Mouse (Mus musculus) hindbrain, embryonic 15.5 days (tissue): Measurements from ENCODE around the gene Ckap2l. TPM values are rescaled to one million over a fixed set of nuclear protein-coding genes. Genes with fewer than 3 reads are reported as not detected.

Experiments used
- ATAC-seq: fragments of 200-750 bp; cut with Nextera tagmentation; 2 replicates; pipeline ENCODE4 v1.8.0; 2017; ENCODE audit warnings: low read depth, moderate number of reproducible peaks, moderate TSS enrichment; ENCODE audit not compliant: low FRiP score
- H3K27ac ChIP-seq: fragments of 300-500 bp; sonication (generic); replicated peaks from 2 replicates; pipeline ENCODE4 v1.5.1; 2015; ENCODE audit warnings: mild to moderate bottlenecking, inconsistent platforms
- H3K27me3 ChIP-seq: fragments of 300-500 bp; sonication (generic); 2 replicates; pipeline ENCODE4 v1.6.1; 2015; ENCODE audit warnings: control low read depth, inconsistent platforms
- H3K36me3 ChIP-seq: fragments of 300-500 bp; sonication (generic); 2 replicates; pipeline ENCODE4 v1.6.1; 2015; ENCODE audit warnings: control low read depth, inconsistent platforms
- H3K4me1 ChIP-seq: fragments of 300-500 bp; sonication (generic); replicated peaks from 2 replicates; pipeline ENCODE4 v1.6.1; 2015; ENCODE audit warnings: control low read depth, inconsistent platforms
- H3K4me2 ChIP-seq: fragments of 300-500 bp; sonication (generic); 2 replicates; pipeline ENCODE4 v1.6.1; 2015; ENCODE audit warnings: moderate library complexity, mild to moderate bottlenecking, inconsistent platforms
- H3K4me3 ChIP-seq: fragments of 300-500 bp; sonication (generic); 2 replicates; pipeline ENCODE4 v1.5.1; 2015; ENCODE audit warnings: mild to moderate bottlenecking, inconsistent platforms
- H3K9ac ChIP-seq: fragments of 300-500 bp; sonication (generic); 2 replicates; pipeline ENCODE4 v1.6.1; 2015; ENCODE audit warnings: inconsistent platforms
- H3K9me3 ChIP-seq: fragments of 300-500 bp; sonication (generic); 2 replicates; pipeline ENCODE4 v1.6.1; 2016; ENCODE audit warnings: control low read depth, inconsistent platforms
- WGBS: fragments of 180-500 bp; shearing (Covaris S2); methylation state at CpG from one replicate; pipeline ENCODE4 v1.1.7; 2015; 5-methylcytosine and 5-hydroxymethylcytosine counted together
- polyA plus RNA-seq: library from polyadenylated mRNA; unstranded; fragments of >200 nt; fragmentation: Nextera tagmentation; extraction: Ambion mirVana; gene quantifications from 2 replicates; pipeline ENCODE4 v1.2.1, GENCODE M21; 2015

Ckap2l gene
- polyA plus RNA-seq, 1 experiment from 2014 or later = 10.6 TPM

DNA sequence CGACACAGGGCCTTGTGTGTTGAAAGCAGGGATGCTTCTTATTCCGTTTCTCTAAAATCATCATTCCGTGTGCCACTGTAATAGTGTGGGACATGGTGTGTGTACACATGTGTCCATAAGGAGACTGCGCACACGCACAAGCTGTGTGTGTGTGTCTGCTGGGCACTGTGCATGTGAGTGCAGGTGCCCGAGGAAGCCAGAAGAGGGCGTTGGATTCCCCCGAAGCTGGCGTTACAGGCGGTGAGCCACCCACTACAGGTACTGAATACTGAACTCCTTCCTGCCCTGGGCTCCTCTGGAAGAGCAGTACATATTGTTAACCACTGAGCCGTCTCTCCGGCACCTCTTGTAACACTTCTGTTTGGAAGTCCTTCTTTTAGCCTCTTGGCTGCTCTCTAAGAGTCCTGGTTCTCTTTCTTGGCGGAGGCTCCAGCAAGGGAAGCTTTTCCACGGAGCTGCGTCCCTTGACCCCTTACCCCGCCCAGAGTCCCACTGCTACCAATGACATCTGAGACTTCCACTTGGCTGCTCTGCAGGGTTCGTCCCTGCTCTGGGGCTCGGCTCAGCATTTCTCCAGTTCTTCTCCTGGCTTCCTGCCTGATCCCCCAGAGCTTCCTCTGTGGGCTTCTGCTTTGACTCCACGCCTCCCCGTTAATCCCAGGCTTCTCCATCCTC lies 52.4 kb downstream of the Ckap2l start:
- no peaks in the 10 kb centered on the region for H3K36me3 ChIP-seq
- H3K9ac ChIP-seq = no peak overlapping the region
- no peak overlapping the region for H3K4me2 ChIP-seq
- no peaks in the 10 kb centered on the region for H3K27me3 ChIP-seq
- 80% methylated on average over 20 of the region's 20 CpGs for WGBS
- no peak for ATAC-seq
- H3K4me1 ChIP-seq = no peaks in the 10 kb centered on the region
- H3K9me3 ChIP-seq = no peaks in the 10 kb centered on the region
- H3K27ac ChIP-seq = no peak overlapping the region
- no peak overlapping the region for H3K4me3 ChIP-seq

DNA sequence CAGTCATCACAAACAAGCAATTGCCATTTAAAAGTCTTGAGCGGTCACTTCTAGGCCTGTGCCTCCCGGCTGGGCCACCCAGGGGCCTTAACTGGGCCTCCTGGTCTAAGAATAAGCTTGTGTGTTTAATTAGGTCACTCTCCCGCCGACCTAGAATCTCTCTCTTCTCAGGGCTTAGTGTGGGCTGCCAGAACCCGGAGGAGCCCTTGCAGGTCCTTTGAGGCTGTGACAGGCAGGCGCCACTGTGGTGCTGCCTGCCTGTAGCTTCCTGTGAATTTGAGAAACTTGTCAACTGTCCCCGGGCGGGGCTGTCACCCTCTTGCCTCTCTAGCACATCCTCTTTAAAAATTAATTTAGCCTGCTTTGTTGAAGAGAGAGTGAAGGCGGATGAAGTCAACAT lies 53.2 kb downstream of the Ckap2l start:
- Histone ChIP-seq H3K9ac (no peak overlapping the region), H3K4me2 (no peak overlapping the region), H3K27me3 (no peaks in the 10 kb centered on the region), H3K4me3 (no peak overlapping the region), H3K27ac (no peak overlapping the region), H3K36me3 (no peaks in the 10 kb centered on the region), H3K4me1 (no peaks in the 10 kb centered on the region), H3K9me3 (no peaks in the 10 kb centered on the region)
- no peak for ATAC-seq
- 53% methylated on average over 9 of the region's 9 CpGs for WGBS

DNA sequence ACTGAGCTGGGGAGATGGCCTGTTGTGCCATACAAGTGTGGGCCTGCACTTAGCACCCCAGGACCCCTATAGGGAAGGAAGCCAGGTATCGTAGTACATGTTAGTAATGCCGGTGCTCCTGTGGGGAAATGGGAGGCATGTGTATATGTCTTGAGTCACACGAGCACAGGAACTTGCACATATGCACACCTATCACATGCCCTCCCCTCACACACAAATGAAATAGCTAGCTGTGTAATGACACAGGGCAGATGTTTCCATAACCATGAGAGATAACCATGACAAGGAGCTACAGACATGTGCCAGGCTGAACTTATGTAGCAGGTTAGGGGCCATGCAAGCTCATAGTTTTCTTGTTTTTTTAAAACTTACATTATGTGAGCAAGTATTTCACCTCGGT lies 54.0 kb downstream of the Ckap2l start:
- Histone ChIP-seq H3K27me3 (no peaks in the 10 kb centered on the region), H3K4me1 (no peaks in the 10 kb centered on the region), H3K36me3 (no peaks in the 10 kb centered on the region), H3K4me2 (no peak overlapping the region), H3K4me3 (no peak overlapping the region), H3K9me3 (no peaks in the 10 kb centered on the region), H3K27ac (no peak overlapping the region), H3K9ac (no peak overlapping the region)
- WGBS = 94% methylated on average over 4 of the region's 4 CpGs
- ATAC-seq = no peak

DNA sequence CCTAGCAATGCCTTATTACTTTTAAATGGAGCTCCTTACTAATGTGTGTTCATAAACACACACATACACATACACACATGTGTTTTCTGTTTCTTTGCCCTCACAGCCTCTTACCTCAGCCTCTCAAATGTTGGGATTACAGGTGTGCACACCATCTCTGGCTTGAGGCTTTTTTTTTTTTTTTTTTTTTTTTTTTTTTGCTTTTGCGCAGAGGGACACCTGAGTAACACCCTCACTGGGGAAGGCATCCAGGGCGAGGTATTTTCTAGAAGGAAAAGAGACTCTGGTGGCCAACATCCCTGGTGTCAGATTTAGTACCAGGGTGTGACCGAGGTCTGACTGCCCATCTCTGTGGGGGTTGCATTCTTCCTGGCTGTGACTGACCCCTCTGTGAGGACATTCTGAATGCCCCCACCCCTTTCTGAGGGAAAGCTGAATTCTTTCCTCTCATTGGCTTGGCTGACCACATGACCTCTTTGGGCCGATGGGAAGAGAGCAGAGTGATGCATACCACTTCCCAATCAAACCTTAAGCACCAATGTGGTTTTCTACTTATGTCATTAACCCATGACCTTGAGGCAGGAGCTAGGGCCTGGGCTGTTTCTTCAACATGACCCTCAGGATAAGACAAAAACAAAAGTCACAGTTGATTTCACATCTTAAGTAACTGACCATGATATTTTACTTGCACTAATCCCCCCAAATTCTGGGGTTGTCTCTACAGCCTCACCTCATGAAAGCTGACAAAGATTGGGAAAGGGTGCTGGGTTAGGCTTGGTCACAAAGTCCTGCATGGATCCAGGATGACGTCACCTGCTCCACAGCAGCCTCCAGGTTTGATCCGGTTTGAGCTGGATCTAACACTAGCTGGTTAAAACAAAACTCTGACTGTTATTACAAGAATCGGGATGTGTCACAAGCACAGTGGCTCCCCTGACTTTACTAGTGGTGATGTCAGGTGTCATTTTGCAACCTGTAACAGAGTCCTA lies 54.9 kb downstream of the Ckap2l start:
- Histone ChIP-seq H3K27me3 (no peaks in the 10 kb centered on the region), H3K4me1 (no peaks in the 10 kb centered on the region), H3K36me3 (no peaks in the 10 kb centered on the region), H3K27ac (no peak overlapping the region), H3K9ac (no peak overlapping the region), H3K4me2 (no peak overlapping the region), H3K4me3 (no peak overlapping the region), H3K9me3 (no peaks in the 10 kb centered on the region)
- 65% methylated on average over 7 of the region's 7 CpGs for whole genome bisulfite sequencing
- ATAC-seq = no peak

DNA sequence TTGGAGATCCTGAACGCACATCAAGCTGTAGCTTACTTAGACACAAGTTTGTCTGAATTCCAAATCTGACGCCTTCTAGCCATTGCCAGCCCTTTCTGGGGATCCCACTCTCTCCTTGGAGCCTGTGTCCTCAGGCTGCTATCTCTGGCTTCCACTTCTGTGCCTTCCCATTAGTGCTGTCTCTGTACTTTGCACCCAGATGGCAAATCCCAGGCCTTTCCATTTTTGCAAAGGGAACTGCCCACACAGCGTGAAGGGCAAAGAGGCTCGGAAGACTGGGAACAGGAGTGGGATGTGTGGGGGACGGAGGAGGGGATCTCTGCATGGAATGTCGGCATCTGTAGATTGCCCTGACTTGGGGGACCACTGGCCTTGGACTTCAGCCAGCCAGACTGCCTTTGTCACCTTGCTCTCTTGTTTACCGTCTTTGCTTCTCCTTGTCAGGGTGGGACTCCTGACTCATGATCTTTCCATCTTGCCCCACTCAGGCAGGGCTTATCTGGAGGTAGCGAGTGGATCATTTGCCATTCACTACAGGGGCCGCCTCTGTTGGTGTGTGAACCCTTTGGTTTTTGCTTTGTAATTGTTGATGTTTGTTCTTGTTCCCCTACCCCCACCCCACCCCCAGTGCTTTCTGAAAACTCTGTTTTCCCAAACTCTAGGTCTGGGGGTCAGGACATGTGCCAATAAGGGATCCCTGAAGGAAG lies 56.1 kb downstream of the Ckap2l start:
- 73% methylated on average over 9 of the region's 9 CpGs for WGBS
- no peak for ATAC-seq
- Histone ChIP-seq H3K27ac (no peak overlapping the region), H3K4me3 (no peak overlapping the region), H3K4me2 (no peak overlapping the region), H3K9ac (no peak overlapping the region), H3K27me3 (no peaks in the 10 kb centered on the region), H3K4me1 (no peaks in the 10 kb centered on the region), H3K36me3 (no peaks in the 10 kb centered on the region), H3K9me3 (no peaks in the 10 kb centered on the region)

DNA sequence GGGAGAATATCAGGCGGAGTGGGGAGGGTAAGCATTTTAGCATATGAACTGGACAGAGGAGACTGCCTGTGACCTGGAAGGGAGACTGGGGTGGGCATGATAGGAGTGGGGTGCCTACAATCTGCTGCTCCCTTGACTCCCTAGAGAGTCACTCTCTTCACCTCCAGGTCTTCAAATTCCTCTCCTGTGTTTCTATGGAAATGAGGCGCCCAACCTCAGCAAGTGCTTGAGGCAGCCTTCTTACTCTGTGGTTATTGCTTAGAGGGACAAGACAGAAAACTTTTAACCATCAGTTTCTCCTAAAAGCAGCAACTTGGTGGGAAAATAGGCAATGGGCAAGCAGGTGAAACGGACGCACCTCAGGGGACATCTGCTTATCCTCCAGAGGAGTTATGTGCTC lies 60.5 kb downstream of the Ckap2l start:
- Histone ChIP-seq H3K4me3 (no peak overlapping the region), H3K4me2 (no peak overlapping the region), H3K9ac (no peak overlapping the region), H3K4me1 (no peaks in the 10 kb centered on the region), H3K27ac (no peak overlapping the region), H3K27me3 (no peaks in the 10 kb centered on the region), H3K36me3 (no peaks in the 10 kb centered on the region), H3K9me3 (no peaks in the 10 kb centered on the region)
- no peak for ATAC-seq
- WGBS = 77% methylated on average over 4 of the region's 4 CpGs

DNA sequence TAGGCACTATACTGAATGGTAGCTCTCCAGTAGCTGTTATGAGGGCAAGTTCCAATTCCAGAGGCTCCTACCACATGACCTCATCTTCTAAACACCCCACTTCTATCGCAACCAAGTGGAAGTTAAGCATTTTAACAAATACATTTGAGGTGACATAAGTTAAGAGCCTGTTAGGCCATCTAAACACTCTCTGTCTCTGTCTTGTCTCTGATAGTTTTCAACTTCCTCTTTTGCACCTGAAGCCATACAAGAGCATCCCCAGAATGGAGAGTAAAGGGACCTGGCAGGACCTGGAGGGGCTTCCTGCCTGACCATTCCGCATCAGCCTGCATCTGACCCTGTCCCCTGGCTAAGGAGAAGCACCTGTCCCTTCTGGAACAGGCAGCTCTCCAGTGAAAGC lies 62.3 kb downstream of the Ckap2l start:
- 95% methylated on average over 2 of the region's 2 CpGs for WGBS
- ATAC-seq = no peak

DNA sequence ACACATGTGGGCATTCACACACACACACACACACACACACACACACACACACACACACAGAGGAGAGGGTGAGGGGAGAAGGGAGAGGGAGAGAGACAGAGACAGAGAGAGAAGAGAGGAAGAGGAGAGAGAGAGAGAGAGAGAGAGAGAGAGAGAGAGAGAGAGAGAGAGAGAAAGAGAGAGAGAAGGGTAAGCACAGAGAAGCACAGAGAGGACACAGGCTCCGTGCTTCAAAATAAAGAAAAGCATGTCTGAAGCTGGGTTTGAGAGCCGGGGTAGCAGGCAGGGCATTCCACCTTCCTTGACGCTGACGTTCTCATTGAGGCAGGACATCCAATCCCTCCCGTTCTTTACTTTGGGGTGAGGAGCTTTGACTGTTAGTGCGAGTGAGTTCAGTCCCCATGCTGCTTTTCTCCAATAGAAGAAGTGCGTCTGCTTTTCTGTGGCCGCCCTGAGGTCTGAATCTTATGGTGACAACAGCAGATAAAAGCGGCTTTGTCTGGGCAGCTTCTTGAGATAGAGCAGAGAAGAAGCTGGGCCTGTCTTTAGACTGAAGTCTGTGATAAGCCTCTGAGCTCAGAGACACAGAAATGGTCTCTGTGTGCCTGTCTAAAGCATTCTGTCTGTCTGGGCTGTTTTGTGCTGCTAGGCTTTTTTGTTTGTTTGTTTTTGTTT lies 63.1 kb downstream of the Ckap2l start:
- no peak overlapping the region for H3K27ac ChIP-seq
- H3K36me3 ChIP-seq = no peaks in the 10 kb centered on the region
- H3K27me3 ChIP-seq = no peaks in the 10 kb centered on the region
- H3K9ac ChIP-seq = no peak overlapping the region
- no peak overlapping the region for H3K4me3 ChIP-seq
- 58% methylated on average over 9 of the region's 9 CpGs for WGBS
- no peak for ATAC-seq
- H3K4me2 ChIP-seq = no peak overlapping the region
- no peaks in the 10 kb centered on the region for H3K9me3 ChIP-seq
- H3K4me1 ChIP-seq = no peaks in the 10 kb centered on the region

More for the DNA sequence above, 62.3 kb downstream of the Ckap2l start:
- no peak overlapping the region for H3K9ac ChIP-seq
- H3K36me3 ChIP-seq = no peaks in the 10 kb centered on the region
- H3K9me3 ChIP-seq = no peaks in the 10 kb centered on the region
- H3K27ac ChIP-seq = no peak overlapping the region
- H3K4me1 ChIP-seq = no peaks in the 10 kb centered on the region
- H3K4me2 ChIP-seq = no peak overlapping the region
- H3K4me3 ChIP-seq = no peak overlapping the region
- H3K27me3 ChIP-seq = no peaks in the 10 kb centered on the region

DNA sequence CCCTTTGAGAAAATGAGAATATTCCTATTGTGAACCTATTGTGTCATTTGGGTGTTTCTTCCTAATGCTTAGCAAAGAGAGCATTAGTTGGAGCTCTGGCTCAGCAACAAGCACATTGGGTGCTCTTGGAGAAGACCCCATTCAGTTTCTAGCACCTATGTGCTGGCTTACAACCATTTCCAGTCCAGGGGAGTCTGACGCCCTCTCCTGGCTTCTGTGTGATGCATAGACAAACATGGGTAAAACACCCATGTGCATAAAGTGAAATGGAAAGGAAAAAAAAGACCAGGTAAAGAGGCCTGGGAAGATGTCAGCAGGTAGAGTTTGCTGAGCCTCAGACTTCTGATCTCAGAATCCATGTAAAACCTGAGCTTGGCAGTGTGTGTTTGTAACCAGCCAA lies 63.8 kb downstream of the Ckap2l start:
- Histone ChIP-seq H3K36me3 (no peaks in the 10 kb centered on the region), H3K9ac (no peak overlapping the region), H3K9me3 (no peaks in the 10 kb centered on the region), H3K4me1 (no peaks in the 10 kb centered on the region), H3K4me2 (no peak overlapping the region), H3K27ac (no peak overlapping the region), H3K4me3 (no peak overlapping the region), H3K27me3 (no peaks in the 10 kb centered on the region)
- ATAC-seq = no peak
- WGBS = 92% methylated on average over 1 of the region's 1 CpGs

DNA sequence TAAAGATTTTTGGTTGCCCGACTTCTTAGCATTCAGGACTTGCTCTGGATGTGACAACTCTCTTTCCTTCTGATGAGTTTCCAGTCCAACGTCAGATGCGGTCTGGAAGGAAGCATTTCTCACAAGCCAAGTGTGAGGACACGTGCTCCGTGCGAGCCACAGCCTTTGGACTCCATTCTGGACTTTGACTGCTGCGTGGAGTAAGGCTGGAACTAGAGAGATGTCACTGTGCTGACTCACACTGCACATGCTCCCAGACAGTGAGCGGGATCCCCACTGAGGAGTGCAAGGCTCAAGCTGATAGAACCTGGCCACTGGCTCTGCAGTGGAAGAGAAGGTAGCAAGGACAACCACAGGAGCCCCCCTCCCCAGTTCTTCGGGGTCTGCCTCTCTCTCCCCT lies 64.5 kb downstream of the Ckap2l start:
- H3K9me3 ChIP-seq = no peaks in the 10 kb centered on the region
- no peak for ATAC-seq
- H3K36me3 ChIP-seq = no peaks in the 10 kb centered on the region
- no peak overlapping the region for H3K4me2 ChIP-seq
- no peaks in the 10 kb centered on the region for H3K4me1 ChIP-seq
- WGBS = 86% methylated on average over 9 of the region's 9 CpGs
- no peak overlapping the region for H3K4me3 ChIP-seq
- no peaks in the 10 kb centered on the region for H3K27me3 ChIP-seq
- H3K27ac ChIP-seq = no peak overlapping the region
- no peak overlapping the region for H3K9ac ChIP-seq

DNA sequence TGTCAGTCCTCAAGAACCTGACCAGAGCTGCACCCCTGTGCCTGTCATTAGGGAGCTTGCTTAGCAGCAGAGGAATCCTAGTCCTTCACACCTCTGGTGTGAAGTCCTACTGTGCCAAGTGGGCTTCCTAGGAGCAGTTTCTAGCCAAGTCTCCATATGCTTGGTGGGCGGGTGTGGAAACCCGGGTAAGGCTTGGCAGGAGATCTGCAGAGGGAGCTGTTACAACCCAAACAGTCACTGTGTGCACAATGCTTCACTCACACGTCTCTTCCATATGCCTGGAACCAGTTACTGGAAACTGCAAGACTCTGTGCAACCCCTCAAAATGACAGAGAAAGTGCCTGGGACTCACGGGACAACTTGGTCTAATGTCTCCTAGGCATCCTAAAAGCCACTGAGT lies 65.0 kb downstream of the Ckap2l start:
- H3K27ac ChIP-seq = no peak overlapping the region
- 69% methylated on average over 4 of the region's 4 CpGs for WGBS
- H3K27me3 ChIP-seq = no peaks in the 10 kb centered on the region
- H3K9ac ChIP-seq = no peak overlapping the region
- H3K9me3 ChIP-seq = no peaks in the 10 kb centered on the region
- no peak for ATAC-seq
- H3K4me2 ChIP-seq = no peak overlapping the region
- no peaks in the 10 kb centered on the region for H3K36me3 ChIP-seq
- no peak overlapping the region for H3K4me3 ChIP-seq
- no peaks in the 10 kb centered on the region for H3K4me1 ChIP-seq
